Mouse (Mus musculus) cerebellum, adult 11 months (tissue): ENCODE results near the gene Oip5.
"Not testable (repeated sequence)": the region's sequence is repeated elsewhere in the genome, so short reads cannot be mapped to it uniquely, and the experiment has no call there.

ENCODE experiments used
- DNase-seq: peaks from one replicate; pipeline ENCODE4 v3.0.0; 2022

The Oip5 gene

DNA sequence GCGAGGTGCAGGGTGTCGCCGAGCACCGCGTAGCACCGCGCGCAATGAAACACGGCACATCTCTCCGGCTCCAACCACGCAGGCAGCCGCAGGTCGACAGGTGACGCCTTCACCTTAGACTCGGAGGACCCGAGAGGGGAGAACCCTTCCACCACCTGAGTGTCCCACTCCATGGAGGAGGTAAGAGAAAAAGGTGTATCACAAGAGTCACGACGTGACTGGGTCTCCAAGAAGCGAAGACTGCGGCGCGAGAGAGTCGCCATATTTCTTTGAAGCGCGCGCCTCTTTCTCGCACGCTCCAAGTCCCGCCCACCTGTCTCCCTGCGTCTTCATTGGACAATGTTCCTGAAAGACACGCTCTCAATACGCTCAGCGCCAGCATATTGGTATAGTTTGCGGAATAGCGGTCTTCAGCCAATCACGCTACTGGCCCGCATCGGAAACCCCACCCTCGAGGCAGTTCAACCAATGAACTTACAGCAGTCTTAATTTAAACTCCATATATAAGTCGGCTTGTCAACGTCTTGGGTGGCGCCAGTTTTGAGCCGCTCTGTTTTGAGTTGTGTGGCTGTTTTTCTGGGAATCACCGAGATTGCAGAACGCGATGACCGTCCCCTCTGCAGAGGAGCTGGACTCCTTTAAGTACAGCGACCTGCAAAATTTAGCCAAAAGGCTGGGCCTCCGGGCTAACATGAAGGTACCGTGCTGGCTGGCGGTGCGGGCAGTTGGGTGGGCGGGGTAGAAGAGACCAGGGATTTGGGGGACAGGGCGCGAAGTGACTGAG is at the start of gene Oip5, which contains the start of gene Nusap1:
Oip5 (minus strand) TSS at position 271 of the 784 bp plus-strand sequence.
Nusap1 (plus strand) TSS at position 100 of the 784 bp plus-strand sequence.
- peak; percentile 85 for DNase-seq

GRCm38 (mm10) chr2:119665744-119666143 is 47.5 kb upstream of the Oip5 start:
- DNase-seq: not testable (repeated sequence)

DNA sequence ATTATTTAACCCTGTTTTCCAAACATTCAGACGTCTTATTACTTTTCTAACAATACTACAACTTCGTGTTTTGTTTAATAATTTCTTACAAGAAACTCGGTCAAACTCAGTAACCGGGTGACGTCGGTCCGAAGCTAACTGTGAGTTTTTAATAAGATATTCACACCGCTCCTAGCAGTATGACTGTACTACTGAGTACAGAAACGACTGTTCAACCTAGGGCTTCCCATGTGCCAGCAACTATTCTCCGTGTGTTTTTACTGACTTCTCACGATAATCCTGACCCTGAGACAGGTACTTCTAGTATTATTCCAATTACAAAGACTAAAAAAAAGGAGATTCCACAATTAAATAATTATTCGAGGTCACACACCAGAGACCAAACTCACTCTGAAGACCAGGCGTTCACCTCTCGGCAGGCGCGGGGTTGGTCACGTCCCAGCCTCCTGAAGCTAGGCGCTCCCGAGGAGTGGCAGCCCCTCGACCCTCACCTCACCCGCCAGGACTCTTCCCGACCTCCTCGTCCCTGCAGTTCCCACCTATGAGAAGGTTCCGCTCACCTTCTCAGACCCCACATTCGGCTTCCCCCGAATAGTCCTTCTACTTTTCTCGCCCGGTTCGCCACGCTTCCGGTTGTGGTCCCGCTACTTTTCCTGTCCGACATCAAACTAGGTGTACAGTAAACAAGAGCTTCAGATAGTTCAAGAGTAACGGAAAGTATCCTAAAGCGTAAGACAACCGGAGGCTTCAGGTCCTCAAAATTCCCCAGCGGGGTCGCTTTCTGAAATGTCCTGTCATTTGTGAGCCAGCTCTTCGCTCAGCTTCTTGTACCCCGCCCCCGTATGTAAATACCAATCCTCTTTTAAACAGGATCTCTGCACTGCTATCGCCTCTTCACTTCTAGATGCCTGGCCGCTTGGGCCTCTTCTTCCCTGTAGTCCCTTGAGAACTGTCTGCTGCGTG is 44.2 kb upstream of the Oip5 start, which contains the start of gene Ndufaf1:
Ndufaf1 (minus strand) TSS at position 608 of the 963 bp plus-strand sequence.
- peak; percentile 77 for DNase-seq

- no peak for DNase-seq
Measured at GRCm38 (mm10) chr2:119644254-119644653, 26.0 kb upstream of the Oip5 start.

- DNase-seq: no peak
Measured at GRCm38 (mm10) chr2:119641214-119641912, 23.1 kb upstream of the Oip5 start.

DNA sequence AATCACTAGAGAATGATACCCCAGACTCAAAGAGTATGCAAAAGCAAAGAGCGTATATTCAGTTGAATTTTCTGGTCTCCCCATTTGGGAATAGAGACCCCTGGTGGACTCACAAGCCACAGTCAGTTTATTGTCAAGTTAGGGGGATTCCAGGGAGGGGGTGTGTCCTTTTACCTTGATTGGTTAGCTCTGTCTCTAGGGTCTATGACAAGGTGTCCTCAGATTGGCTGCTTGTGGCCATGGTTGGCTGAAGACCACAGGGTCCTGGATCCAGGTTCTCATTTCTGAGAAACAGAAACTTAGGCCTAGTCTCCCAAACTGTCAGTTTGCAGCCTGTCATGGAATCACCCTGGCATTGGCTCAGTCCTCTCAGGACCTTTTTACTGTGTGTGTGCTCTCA is 18.5 kb upstream of the Oip5 start:
- DNase-seq: no peak

DNA sequence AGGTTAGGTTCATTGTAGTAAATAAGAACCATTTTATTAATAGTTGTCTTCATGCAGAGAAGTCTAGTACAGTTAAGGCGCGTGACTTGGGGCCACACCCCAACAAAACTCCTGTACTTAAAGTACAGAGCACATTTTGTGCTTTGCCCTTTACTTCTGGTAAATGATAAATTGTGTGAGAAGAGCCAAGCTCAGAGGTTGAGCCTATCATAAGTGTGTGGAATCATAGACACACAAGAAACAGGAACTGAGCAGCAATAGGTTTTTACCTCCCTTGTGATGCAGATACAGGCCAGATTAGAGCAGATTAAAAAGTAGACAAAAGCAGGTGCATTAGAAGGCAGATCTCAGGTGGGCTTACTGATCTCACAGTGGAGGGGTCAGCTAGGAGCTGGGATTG is 3.0 kb upstream of the Oip5 start:
- DNase-seq: no peak

- DNase-seq: not testable (repeated sequence)
Measured at GRCm38 (mm10) chr2:119619002-119619401, 733 bp upstream of the Oip5 start.

DNA sequence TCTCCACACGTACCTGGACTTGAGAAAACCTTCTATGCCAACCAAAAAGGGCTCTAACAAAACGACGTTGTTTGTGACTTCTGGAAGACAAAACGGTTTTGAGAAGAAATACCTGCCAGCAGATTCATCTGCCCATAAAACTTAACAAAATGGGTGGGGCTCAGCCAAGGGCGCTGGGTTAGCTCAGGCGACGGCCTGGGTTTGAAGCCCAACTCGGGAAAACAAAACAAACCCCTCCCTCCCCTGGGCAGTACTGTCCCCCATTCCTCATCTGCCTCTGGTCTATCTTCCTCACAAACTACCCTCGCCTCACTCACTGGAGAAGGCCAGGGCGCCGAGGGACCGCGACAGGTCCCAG is 449 bp downstream of the Oip5 start:
- no peak for DNase-seq

DNA sequence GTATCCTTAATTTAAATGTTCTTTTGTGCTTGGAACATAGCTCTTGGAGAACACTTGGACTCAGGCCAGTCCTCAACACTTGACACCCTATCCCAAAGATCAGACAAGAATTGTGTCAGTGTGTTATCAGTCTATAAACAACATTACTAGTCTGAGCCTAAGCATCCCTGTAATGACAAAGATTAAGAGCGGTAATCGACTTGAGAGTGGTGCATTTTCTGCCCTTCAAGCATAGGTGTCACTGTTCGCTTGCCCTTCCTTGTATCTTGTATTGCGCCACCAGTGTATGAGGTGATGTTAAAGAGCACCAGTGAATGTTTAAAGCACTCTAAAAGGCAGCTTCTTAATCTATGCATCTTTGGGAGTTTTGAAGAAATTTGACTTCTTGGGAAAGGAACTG is 11.2 kb downstream of the Oip5 start:
- DNase-seq: no peak

DNA sequence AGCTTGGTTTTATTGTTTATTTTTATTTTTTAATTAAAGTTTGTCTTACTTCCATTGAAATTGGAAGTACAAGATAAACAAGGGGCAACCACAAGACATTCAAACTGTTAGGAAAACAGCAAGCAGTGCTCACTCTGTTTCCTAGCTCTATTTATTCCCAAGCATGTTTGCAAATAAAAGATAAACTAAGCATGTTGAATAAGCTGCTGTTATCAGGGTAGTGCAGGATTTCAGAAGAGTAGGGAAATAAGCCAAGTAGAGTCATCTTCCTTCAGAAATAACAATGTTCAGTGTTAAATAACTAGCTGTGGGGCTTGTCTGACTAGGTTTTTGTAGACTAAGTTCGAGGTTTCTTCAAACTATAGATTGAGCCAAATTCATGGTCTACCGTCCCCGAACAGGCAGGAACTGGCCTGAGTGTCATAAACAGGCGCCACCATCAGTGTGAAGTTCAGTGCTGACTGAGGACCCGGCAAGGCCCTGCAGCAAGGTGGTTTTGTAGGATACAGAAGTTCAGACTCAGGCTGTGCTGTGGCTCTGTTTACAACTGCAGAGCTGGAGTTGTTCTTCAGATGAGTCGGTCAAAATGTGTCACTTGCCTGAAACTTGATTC is 12.8 kb downstream of the Oip5 start:
- no peak for DNase-seq

- DNase-seq: no peak
Measured at GRCm38 (mm10) chr2:119603909-119604308, 14.4 kb downstream of the Oip5 start.

DNA sequence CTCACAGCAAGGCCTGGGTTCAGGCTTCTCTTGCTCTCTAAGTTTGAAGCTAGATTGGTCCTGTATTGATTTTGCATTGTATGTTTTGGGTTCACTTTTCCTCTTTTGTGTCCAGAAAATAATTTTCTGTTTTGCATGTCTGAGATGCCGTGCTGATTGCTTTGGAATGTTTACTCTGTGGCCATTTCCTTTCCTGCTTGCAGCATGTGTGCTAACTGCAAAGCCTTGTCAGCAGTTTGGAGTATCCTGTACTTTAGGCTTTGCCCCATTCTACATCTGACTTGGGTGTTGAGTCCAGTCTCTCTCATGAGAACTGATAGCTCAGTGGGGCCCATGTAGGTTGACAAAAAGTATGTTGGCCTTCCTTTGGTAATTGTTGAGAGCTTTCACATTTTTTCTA is 15.8 kb downstream of the Oip5 start:
- no peak for DNase-seq

GRCm38 (mm10) chr2:119601575-119601974 is 16.7 kb downstream of the Oip5 start:
- DNase-seq: peak; percentile 18

- no peak for DNase-seq
Measured at GRCm38 (mm10) chr2:119601027-119601426, 17.2 kb downstream of the Oip5 start.

DNA sequence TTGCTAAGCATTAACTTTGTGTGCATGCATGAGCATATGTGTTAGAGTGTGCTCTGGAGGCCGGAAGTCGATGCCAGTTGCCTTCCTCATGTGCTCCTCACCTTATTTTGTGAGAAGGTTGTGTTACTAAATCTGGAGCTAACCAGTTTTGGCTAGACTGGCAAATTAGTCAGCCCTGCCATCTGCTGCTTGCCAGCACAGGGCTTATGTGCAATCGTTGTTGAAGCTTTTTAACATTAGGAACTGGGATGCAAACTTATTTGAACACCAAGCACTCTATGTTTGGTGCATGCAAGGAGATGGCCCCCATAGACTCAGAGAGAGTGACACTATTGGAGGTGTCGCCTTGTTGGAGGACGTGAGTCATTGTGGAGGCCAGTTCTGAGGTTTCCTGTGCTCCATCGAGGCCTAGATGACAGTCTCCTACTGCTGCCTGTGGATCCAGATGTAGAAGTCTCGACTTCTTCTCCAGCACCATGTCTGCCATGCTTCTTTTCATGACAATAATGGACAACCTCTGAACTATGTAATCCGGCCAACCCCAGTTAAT is 21.4 kb downstream of the Oip5 start:
- DNase-seq: peak; percentile 25

DNA sequence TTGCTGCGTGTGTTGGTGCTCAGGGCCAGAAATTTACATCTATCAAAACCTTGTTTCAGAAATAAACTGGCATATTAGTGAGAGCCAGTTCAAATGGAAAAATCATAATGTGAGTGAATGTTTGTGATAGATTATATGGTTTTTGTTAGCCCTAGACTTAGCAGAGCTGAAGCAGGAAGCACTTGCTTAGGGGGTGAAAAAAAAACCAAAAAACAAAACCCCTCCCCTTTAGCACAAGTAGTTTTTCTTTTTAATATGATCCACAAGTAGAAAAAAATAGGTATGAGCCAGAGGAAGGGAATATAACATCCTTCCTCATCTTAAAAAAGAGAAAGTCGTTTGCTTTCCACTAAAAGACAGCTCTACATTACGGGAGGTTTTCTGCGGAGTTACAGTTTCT is 23.0 kb downstream of the Oip5 start:
- DNase-seq: no peak

DNA sequence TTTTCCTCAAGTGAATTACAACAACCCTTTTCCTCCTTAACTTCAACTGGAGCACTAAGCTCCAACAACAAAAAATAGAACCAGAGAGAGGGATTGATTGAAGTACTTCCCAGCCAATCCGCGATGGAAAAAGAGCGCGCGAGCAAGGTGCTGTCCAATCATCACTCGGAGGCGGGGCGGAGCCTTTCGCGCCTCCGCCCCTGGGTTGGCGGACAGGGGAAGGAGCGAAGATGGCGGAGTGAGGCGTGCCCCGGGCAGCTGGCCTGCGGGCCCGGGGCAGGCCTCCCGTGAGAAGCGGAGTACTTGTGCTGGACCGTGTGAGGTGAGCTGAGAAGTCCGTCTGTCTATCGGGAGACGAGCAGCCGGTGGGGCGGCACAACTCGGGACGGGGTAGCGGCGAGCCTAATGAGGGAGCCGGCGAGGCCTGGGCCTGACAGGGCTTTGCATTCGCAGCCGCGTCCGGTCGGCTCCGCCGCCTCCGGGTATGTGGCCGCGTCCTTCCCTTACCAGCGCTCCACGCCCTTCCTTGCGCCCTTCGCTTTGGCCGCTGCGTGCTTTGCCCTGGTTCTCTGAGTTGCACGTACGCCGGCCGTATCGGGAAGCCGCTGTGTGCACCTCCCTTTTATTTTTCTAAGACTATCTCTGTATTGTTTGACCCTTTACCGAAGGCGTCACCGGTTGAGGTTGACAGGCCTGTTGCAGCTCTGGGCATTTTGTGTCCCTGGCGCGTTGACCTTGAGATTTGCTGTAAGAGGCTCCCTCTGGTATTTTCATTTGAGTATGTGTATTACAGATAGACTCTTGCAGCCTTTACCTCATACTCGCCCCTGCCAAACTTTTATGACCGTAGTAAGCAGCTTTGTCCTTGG is 23.9 kb downstream of the Oip5 start:
- DNase-seq: peak; percentile 96

DNA sequence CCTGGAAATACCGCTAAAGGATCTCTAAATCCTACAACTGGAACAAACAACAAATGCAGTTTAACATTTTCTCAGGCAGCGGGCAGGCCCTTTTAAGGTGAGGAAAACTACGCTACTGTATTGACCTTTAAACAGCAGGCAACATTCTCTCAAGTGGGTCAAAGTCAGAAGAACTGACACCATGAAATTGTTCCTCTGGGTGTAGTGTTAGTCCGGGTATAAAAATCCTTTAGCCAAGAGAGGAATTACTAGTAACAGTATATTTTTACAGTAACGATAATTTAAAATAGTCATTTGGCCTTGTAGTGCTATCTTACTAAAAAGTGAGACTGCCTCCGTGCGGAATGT is 24.5 kb downstream of the Oip5 start:
- DNase-seq: no peak

DNA sequence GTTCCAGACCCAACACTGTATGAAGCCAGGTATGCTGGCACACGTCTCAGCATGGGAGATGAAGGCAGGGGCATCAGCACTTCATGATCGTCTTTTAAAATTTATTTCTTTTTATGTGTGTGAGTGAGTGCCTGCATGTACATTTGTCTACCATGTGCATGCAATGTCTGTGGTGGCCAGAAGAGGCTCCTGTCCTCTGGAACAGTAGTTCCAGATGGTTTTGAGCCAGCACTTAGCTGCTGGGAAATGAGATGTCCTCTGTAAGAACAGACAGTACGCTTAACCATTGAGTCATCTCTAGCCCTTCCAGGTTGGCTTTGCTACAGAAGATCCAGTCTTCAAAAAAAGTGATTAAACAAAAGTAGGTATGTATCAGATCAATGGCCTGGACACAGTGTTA is 27.0 kb downstream of the Oip5 start:
- DNase-seq: no peak

GRCm38 (mm10) chr2:119587383-119587782 is 30.9 kb downstream of the Oip5 start:
- peak; percentile 22 for DNase-seq
